19 mouse cellular contexts compared by ENCODE assay signal in genomic region chr6:56844365-56844764, GRCm38 (mm10). TPM values are rescaled to one million over a fixed set of nuclear protein-coding genes. Genes with fewer than 3 reads are reported as not detected.
DNase-seq lines count a peak whose midpoint lies in the region; ATAC-seq lines count a peak whose summit lies in the region.
"Had no signal": no experiment of that assay in that cellular context is flagged by ENCODE, and none has a peak within 500 bp of the region (broad histone marks: within the 10 kb centered on the region; RNA-seq: fewer than 3 reads in every experiment).

No protein-coding gene starts in this region.

- H3K36me3 ChIP-seq in liver, embryonic 12.5 days = no peaks in the 10 kb centered on the region
- no peaks in the 10 kb centered on the region for H3K36me3 ChIP-seq in liver, embryonic 16.5 days (ENCODE audit: control insufficient read depth, insufficient read depth)
- no peaks in the 10 kb centered on the region for H3K36me3 ChIP-seq in midbrain, embryonic 13.5 days

- 0 out of 2 replicates have a peak overlapping the region, but pooled peaks have one; percentile 12 for H3K9ac ChIP-seq in liver, embryonic 12.5 days
- no peak overlapping the region for H3K9ac ChIP-seq in liver, embryonic 16.5 days (ENCODE audit: low read depth, low read length)
- H3K9ac ChIP-seq in midbrain, embryonic 13.5 days (replicated peaks) = no peak overlapping the region
- H3K9ac ChIP-seq: embryonic facial prominence, embryonic 15.5 days; forebrain, embryonic 13.5 days; forebrain, postnatal 0 days; heart, embryonic 12.5 days; hindbrain, embryonic 14.5 days had no signal

- WGBS in liver, embryonic 12.5 days (ENCODE audit: insufficient replicate concordance) = 53% methylated on average over 2 of the region's 2 CpGs
- WGBS in liver, embryonic 16.5 days (ENCODE audit: insufficient replicate concordance) = 50% methylated on average over 2 of the region's 2 CpGs
- WGBS in midbrain, embryonic 13.5 days = 96% methylated on average over 2 of the region's 2 CpGs

- no peak overlapping the region for H3K4me3 ChIP-seq in liver, embryonic 12.5 days
- H3K4me3 ChIP-seq in liver, embryonic 16.5 days (ENCODE audit: low read depth, low read length) = no peak overlapping the region
- no peak overlapping the region for H3K4me3 ChIP-seq in midbrain, embryonic 13.5 days (replicated peaks)
- H3K4me3 ChIP-seq: embryonic facial prominence, embryonic 15.5 days; forebrain, embryonic 13.5 days; heart, embryonic 12.5 days; hindbrain, embryonic 10.5 days had no signal

- no peak for DNase-seq in adrenal gland, postnatal 36 days
- no peak for DNase-seq in cerebellum, postnatal 14 days
- DNase-seq in Muller cell, postnatal 12 days (ENCODE audit: inconsistent ontology term) = no peak
- DNase-seq: adrenal gland, adult 8-10 months; cerebellum, adult 11 months; cerebellum, adult 8-10 months; cerebellum, postnatal 25 days; forebrain, postnatal 0 days; gastrocnemius, postnatal 14 days had no signal

- 0 out of 2 replicates have a peak overlapping the region, but pooled peaks have one; percentile 31 for H3K27ac ChIP-seq in liver, embryonic 12.5 days
- H3K27ac ChIP-seq in liver, embryonic 16.5 days (ENCODE audit: low read length) = no peak overlapping the region
- no peak overlapping the region for H3K27ac ChIP-seq in midbrain, embryonic 13.5 days
- H3K27ac ChIP-seq: embryonic facial prominence, embryonic 15.5 days; forebrain, embryonic 13.5 days; hindbrain, embryonic 10.5 days; hindbrain, embryonic 14.5 days had no signal

- 0 out of 2 replicates have a peak, but pooled peaks have one; percentile 32 for ATAC-seq in common myeloid progenitor, adult 5-6 weeks (replicated peaks; ENCODE audit: low read depth, poor library complexity, severe bottlenecking)
- peak; percentile 66 for ATAC-seq in erythroblast, adult 5-6 weeks (replicated peaks; ENCODE audit: low FRiP score, poor library complexity, severe bottlenecking)
- peak; percentile 92 for ATAC-seq in liver, embryonic 12.5 days
- peak; percentile 92 for ATAC-seq in liver, embryonic 16.5 days (ENCODE audit: low read depth)
- ATAC-seq in midbrain, embryonic 13.5 days = no peak
- ATAC-seq: forebrain, embryonic 13.5 days; forebrain, postnatal 0 days had no signal

- peak overlapping the region; percentile 19 for H3K4me2 ChIP-seq in liver, embryonic 12.5 days
- H3K4me2 ChIP-seq in liver, embryonic 16.5 days (ENCODE audit: low read depth, low read length) = peak overlapping the region; percentile 17; the same call in 1 of the 2 replicates
- no peak overlapping the region for H3K4me2 ChIP-seq in midbrain, embryonic 13.5 days (replicated peaks)
- H3K4me2 ChIP-seq: embryonic facial prominence, embryonic 15.5 days; forebrain, embryonic 13.5 days; heart, embryonic 12.5 days; hindbrain, embryonic 14.5 days had no signal

- H3K27me3 ChIP-seq in liver, embryonic 12.5 days (replicated peaks) = no peaks in the 10 kb centered on the region
- no peaks in the 10 kb centered on the region for H3K27me3 ChIP-seq in liver, embryonic 16.5 days (ENCODE audit: control insufficient read depth, insufficient read depth, low read depth, low read length)
- no peaks in the 10 kb centered on the region for H3K27me3 ChIP-seq in midbrain, embryonic 13.5 days
- H3K27me3 ChIP-seq: embryonic facial prominence, embryonic 15.5 days; forebrain, embryonic 13.5 days; heart, embryonic 12.5 days had no signal

- no peaks in the 10 kb centered on the region for H3K9me3 ChIP-seq in liver, embryonic 12.5 days (replicated peaks)
- H3K9me3 ChIP-seq in liver, embryonic 16.5 days (replicated peaks; ENCODE audit: control insufficient read depth, low read length) = no peaks in the 10 kb centered on the region
- H3K9me3 ChIP-seq in midbrain, embryonic 13.5 days = no peaks in the 10 kb centered on the region
- H3K9me3 ChIP-seq: embryonic facial prominence, embryonic 15.5 days; forebrain, embryonic 13.5 days; heart, embryonic 12.5 days; hindbrain, embryonic 10.5 days had no signal

- H3K4me1 ChIP-seq in liver, embryonic 12.5 days = peaks cover 34% of the 10 kb centered on the region
- H3K4me1 ChIP-seq in liver, embryonic 16.5 days (ENCODE audit: control insufficient read depth, low read depth, low read length) = peaks cover 21% of the 10 kb centered on the region
- no peaks in the 10 kb centered on the region for H3K4me1 ChIP-seq in midbrain, embryonic 13.5 days (replicated peaks)
- H3K4me1 ChIP-seq: forebrain, embryonic 13.5 days; hindbrain, embryonic 10.5 days had no signal

RNA-seq across cellular contexts. Expression of gene Fkbp9, which starts 12.5 kb away (rescaled TPM):
- 16.6 and 16.9 TPM in 2 replicates for total RNA-seq in common myeloid progenitor, adult 5-6 weeks (2017)
- total RNA-seq in erythroblast, adult 5-6 weeks (2015; ENCODE audit: low replicate concordance) = 1.3 TPM in 1 of 2 replicates, not detected in the other
- 1.3 and 2.5 TPM in 2 replicates for total RNA-seq in erythroblast, adult 5-6 weeks (2017; ENCODE audit: low replicate concordance)
- 34.3 and 35.0 TPM in 2 replicates for polyA plus RNA-seq in liver, embryonic 12.5 days (2016; fragmentation: Nextera tagmentation; extraction: Ambion mirVana)
- polyA plus RNA-seq in liver, embryonic 16.5 days (2015; fragmentation: Nextera tagmentation; extraction: Ambion mirVana) = 22.1 and 23.9 TPM in 2 replicates
- total RNA-seq in adrenal gland, postnatal 36 days (2021) = 10 to 100 TPM; 72.1 to 75.9 TPM
- polyA plus RNA-seq in midbrain, embryonic 13.5 days (2015; fragmentation: Nextera tagmentation; extraction: Ambion mirVana) = 23.3 and 29.2 TPM in 2 replicates

RNA-seq across cellular contexts. Expression of gene Kbtbd2, which starts 46.8 kb away (rescaled TPM):
- total RNA-seq in common myeloid progenitor, adult 5-6 weeks (2017) = 46.2 and 48.8 TPM in 2 replicates
- total RNA-seq in erythroblast, adult 5-6 weeks (2015; ENCODE audit: low replicate concordance) = 42.7 and 44.9 TPM in 2 replicates
- 172 and 196 TPM in 2 replicates for total RNA-seq in erythroblast, adult 5-6 weeks (2017; ENCODE audit: low replicate concordance)
- 23.9 and 25.3 TPM in 2 replicates for polyA plus RNA-seq in liver, embryonic 12.5 days (2016; fragmentation: Nextera tagmentation; extraction: Ambion mirVana)
- polyA plus RNA-seq in liver, embryonic 16.5 days (2015; fragmentation: Nextera tagmentation; extraction: Ambion mirVana) = 14.6 and 15.1 TPM in 2 replicates
- total RNA-seq in adrenal gland, postnatal 36 days (2021) = 10 to 100 TPM; 33.6 to 36.0 TPM
- 33.7 and 37.0 TPM in 2 replicates for polyA plus RNA-seq in midbrain, embryonic 13.5 days (2015; fragmentation: Nextera tagmentation; extraction: Ambion mirVana)
